Mouse (Mus musculus) left cerebral cortex, adult 2 months (tissue): ENCODE results near the gene Fap. TPM values are rescaled to one million over a fixed set of nuclear protein-coding genes. Genes with fewer than 3 reads are reported as not detected.

Experiments used
- DNase-seq, 2 experiments: peaks; one replicate each; pipeline ENCODE4 v3.0.0; 2021 to 2022; ENCODE audit warnings: low spot score in 2 of 2, mixed read lengths in 1 of 2; ENCODE audit errors: extremely low spot score in 1 of 2
- H3K27ac ChIP-seq: fragments of 200-600 bp; 2 replicates; pipeline ENCODE4 v1.8.1; 2022
- H3K4me3 ChIP-seq: fragments of 200-600 bp; 2 replicates; pipeline ENCODE4 v1.8.1; 2022
- CTCF ChIP-seq: fragments of 200-600 bp; IDR thresholded peaks from 2 replicates; pipeline ENCODE4 v1.8.1; 2022; ENCODE audit warnings: antibody characterized with exemption, mild to moderate bottlenecking, moderate library complexity
- intact Hi-C: fragments of 180-260 bp; cut with DNase I; formaldehyde crosslinking; loops from one replicate; pipeline ENCODE4 v1.15.1; 2025
- total RNA-seq, 2 experiments: library from RNA; stranded (reverse); gene quantifications; 2 replicates each; pipeline ENCODE4 v1.2.3; 2021

Fap gene
- total RNA-seq, 2 experiments from 2014 or later, result 4.0 to 4.2 TPM

DNA sequence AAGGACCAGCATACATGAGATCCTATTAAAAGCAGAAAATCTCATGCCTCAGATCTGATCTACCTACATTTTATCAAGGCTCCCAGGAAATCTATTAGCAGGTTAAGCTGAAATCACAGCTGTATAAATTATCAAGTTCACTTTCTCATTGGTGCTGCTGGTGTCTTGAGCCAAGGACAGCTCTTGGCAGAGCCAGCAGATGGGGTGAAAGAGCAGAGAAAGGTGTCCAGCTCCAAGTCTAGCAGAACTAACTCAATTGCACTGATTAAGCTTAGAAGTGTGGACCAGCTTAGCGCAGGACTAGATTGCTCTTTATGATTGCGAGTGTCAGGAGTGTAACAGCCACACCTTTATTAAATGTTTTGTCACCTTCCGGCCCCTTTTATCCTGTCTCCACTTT lies 89.0 kb downstream of the Fap start:
- intact Hi-C loops, result no loop called here
- no peak for DNase-seq

DNA sequence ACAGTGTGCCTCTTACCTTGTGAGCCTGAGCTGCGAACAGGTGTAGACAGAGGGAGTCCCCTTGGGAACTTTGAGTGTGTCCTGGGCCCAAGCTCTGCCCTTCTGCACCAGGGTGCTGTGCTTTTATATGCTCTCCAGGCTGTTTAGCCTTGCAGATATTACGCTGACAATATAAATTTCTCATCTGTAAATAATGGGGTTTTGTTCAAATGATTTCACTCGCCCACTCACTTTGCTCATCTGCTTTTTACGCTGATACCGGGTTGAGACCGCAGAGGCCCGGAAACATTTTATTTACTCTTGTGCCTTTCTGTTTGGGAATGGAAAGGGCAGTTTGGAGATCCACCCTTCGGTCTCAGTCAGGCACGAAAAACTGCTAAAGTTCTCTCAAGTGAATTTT lies 90.3 kb downstream of the Fap start, which contains the start of gene Gcg:
Gene Gcg (minus strand): TSS at position 101 of the 400 bp plus-strand sequence.
- no peak for TF ChIP-seq CTCF
- DNase-seq, result no peak
- Histone ChIP-seq H3K27ac (no peak within 1 kb of the TSS), H3K4me3 (no peak within 1 kb of the TSS)
- intact Hi-C loops, result no loop called here

More for the DNA sequence above, 89.0 kb downstream of the Fap start:
- no peak overlapping the region for H3K4me3 ChIP-seq
- H3K27ac ChIP-seq, result no peak overlapping the region
- TF ChIP-seq CTCF, result no peak; the same call in 1 of the 2 replicates

DNA sequence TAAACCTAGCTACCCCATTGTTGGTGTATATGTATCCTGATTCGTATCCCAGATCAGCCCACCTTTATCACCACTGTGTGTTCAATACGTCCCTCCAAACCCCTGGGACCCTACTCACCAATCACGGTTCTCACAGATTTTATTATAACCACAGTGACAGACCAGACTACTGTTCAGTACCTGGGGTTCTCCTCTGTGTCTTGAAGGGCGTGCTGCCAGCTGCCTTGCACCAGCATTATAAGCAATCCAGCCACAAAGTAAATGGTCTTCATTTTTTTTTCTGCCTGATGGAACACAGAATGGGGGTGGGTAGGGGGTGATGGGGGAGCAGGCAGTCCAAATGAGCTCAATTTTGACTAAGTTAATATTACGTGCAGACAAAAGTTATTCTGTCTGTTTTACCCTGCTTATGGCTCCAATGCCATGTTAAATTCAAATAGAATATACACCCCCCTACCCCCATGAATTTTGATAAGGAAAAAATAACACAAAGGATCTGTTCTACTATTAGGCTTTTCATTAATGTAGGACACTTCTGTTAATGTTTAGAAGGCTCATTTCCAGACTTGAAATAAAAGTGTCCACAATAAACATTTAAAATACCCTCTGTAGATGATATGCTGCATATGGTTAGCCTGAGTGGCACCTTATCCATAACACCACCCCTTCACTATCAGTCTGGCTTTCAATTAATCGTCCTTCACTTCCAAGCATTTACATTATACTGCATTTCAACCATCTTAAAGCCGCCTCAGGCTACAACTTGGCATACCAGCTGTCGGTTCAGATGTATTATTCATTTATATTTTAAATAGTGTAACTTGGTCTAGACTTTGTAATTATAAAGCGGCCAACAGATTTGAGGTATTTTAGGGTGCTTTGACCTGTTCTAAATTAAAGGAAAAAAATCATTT lies 93.3 kb downstream of the Fap start:
- Histone ChIP-seq H3K27ac (no peak overlapping the region), H3K4me3 (no peak overlapping the region)
- TF ChIP-seq CTCF, result no peak
- intact Hi-C loops, result no loop called here
- DNase-seq, result no peak

DNA sequence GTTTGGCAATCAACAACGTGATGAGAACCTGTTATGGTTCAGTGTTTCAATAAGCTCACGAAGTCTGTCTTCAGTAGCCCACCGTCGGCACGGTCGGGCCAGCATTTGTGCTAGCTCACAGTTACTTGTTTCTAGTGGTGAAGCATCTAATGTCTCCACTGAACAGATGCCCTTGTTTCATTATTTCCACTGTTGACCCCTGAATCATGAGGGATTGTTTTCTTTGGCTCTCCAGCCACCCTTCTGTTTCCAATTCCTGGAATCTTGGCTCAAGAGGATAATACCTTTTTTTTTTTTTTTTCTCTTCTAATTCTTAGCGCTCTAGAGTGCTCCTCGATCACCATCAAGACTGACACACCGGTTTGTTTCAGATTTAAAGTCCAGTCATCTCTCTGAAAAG lies 104.3 kb downstream of the Fap start:
- DNase-seq, result no peak
- TF ChIP-seq CTCF, result no peak
- H3K4me3 ChIP-seq, result no peak overlapping the region
- intact Hi-C loops, result no loop called here
- no peak overlapping the region for H3K27ac ChIP-seq

DNA sequence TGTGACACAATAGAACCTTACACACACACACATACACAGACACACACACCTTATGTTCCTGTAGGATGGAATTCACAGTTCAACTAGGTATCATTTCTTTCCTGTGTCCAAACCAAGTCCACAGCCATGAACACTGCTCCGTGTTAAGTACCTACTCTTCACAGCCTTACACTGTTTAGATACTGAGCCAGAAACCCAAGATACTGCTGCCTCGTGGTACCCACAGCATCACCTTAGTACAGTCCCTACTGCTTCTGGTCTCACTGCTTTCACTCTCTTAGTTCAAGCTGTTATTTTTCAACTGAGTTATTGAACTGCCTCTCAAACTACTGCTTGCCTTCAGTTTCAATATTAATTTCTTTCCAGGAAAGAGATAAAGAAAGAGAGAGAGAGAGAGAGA lies 110.6 kb downstream of the Fap start:
- intact Hi-C loops, result no loop called here
- TF ChIP-seq CTCF, result no peak
- Histone ChIP-seq H3K4me3 (no peak overlapping the region), H3K27ac (no peak overlapping the region)
- no peak for DNase-seq

DNA sequence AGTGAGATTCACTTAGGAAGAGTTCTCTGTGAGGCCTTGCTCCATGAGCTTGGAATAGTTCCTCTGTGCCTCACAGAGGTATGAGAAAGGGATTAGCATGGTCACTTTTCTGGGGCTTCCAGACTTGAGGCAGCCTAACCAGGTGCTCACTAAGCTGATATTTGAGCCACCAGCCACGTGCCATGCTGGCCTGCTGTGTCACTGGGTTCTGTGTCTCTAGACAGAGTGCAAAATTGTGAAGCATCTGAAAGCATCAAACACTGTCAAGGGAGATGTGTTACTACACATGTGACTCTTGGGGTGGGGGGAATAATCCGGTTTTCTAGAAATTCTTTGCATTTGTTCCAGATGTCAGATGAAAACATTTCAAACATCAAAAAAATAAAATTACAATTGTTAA lies 111.7 kb downstream of the Fap start:
- DNase-seq, result no peak

DNA sequence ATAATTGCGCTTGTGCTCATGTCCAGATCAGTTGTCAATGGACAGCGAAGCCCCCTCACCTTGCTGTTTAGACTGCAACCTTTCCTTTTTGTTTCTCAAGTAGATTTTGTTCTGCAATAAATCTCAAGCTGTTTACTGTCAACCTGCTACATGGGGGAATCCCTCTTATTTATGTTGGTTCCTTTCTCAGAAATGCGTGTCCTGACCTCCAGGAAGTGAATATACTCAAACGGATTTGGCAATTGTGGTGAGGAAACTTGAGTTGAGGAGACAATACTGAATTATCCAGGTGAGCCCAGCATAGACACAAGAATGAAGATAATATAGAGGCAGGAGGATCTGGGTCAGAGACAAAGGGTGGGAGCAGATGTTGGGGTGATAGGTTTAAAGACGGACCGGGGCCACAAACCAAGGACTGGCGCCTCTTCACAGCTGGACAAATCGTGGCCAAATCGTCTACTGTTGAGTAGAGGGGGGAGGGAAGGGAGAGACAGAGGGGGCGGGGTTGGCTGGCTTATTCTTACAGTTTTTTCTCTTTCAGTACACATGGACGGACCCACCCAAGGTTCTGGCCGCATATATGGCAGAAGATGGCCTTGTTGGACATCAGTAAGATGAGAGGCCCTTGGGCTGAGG lies 112.9 kb downstream of the Fap start:
- H3K4me3 ChIP-seq, result no peak overlapping the region
- peak overlapping the region; percentile 68; the same call in 1 of the 2 replicates for H3K27ac ChIP-seq
- no peak for TF ChIP-seq CTCF
- DNase-seq, result no peak
- intact Hi-C loops, result loop anchor here (2.0 kb wide), 1 partner anchor 474 kb away; no protein-coding TSS in a partner anchor

More for the DNA sequence above, 111.7 kb downstream of the Fap start:
- Histone ChIP-seq H3K4me3 (no peak overlapping the region), H3K27ac (no peak overlapping the region)
- no peak for TF ChIP-seq CTCF
- intact Hi-C loops, result no loop called here

DNA sequence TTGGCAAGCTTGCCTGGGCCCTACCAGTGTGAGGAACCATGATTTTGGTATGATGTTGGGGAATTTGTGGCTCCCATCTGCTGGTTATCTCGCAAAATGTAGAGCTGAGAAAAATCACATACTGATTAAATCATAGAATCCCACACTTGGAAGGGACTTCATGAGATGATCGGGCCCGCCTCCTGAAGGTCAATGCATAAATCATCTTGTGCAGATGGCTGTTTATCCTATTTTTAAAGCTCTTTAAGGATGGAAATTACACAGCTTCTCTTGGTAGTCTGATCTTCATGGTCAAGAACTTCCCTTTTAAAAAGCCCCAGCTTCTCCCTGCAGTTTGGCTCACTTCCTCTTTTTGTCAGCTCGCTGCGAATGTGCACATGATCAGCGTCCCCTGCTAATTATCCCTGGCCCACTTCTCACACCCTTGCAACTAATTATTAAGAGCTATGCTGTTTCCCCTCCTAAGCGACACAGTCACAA lies 113.6 kb downstream of the Fap start:
- DNase-seq, result no peak

DNA sequence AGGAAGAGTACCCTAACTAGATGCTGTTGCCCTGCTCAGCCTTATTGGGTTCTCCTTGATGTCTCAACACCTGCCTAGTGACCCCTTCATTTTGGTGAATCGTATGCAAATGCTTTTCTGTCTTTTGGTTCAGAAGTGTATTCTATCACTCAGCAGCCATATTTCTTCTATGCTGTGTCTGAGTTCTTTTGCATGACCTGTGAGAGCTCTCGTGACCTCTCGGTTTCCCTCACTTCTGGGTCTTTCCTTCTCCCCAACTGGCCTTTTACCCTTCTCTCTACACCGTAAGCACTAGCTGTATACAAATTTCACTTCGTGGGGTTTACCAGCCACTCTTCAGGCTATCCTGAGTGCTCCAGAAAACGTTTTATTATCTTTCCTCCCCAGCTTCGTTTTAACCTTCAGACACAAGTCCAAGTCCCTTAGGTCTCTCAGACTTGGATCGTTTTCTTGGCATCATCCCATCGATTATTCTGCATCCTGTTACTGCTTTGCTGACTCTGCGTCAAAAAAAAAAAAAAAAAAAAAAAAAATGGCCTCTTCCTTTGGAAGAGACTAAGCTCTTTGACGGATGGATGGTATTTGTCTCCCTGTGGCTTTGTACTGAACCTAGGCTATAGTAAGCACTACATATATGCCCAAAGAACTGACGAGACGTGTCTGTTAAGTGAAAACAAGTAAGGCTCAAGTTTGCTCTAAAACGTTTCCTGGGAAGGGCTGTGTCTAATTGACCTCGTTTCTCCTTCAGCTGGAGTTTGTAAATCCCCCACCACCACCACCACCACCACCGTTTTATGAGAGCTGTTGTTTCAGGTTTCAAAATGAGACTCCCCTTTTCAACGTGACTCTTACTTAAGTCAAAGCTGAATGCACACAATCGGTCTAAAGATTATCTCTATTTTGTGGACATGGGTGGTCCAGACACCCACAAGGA lies 114.4 kb downstream of the Fap start:
- intact Hi-C loops, result loop anchor here (2.0 to 5.0 kb wide), 7 partner anchors 113 to 805 kb away; no protein-coding TSS in a partner anchor

More for the DNA sequence above, 113.6 kb downstream of the Fap start:
- no peak overlapping the region for H3K4me3 ChIP-seq
- peak overlapping the region; percentile 68 for H3K27ac ChIP-seq
- no peak for TF ChIP-seq CTCF
- intact Hi-C loops, result loop anchor here (2.0 kb wide), 1 partner anchor 473 kb away; no protein-coding TSS in a partner anchor

DNA sequence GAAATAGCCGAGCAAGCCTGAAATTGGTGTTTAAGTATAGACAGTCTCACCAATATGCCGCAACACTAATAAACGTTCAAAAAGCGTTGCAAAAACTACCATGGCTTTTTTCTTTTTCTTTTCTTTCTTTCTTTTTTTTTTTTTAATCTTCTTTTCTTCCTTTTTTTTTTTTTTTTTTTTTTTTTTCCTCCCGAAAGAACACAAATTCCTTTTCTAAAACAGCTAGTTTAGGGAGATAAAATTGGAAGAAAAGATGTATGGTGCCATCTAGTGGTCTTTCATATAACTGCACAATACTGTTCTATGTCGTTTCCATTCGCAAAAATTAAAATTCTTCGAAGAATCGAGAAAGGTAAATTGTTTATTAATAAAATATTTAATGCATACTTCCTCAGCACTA lies 115.8 kb downstream of the Fap start:
- H3K4me3 ChIP-seq, result peak overlapping the region; percentile 36
- intact Hi-C loops, result loop anchor here (2.0 to 5.0 kb wide), 6 partner anchors 111 to 803 kb away; no protein-coding TSS in a partner anchor
- DNase-seq, result no peak
- peak overlapping the region; percentile 56 for H3K27ac ChIP-seq
- peak; percentile 79 for TF ChIP-seq CTCF

More for the DNA sequence above, 114.4 kb downstream of the Fap start:
- DNase-seq, result no peak
- no peak for TF ChIP-seq CTCF
- Histone ChIP-seq H3K4me3 (no peak overlapping the region), H3K27ac (peak overlapping the region; percentile 68)

DNA sequence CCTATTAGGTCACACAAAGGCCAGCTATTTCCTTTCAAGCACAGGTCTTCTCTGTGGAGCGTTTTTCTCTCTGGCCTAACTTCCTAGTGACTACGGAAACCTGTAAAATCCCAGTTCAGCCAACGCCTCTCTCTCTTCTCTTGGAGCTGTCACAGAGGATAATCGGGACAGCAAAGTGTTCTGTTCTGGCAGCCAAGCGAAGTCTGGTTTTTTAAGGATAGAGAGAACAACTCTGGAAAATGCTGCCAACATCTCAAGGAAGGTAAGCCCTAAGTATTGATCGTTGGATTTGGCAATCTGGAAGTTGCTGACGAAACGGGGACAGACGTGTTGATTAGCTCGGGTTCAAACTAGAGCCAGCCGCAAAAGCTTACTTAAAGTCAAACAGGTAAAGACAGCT lies 118.9 kb downstream of the Fap start:
- Histone ChIP-seq H3K4me3 (no peak overlapping the region), H3K27ac (peak overlapping the region; percentile 80)
- TF ChIP-seq CTCF, result no peak
- intact Hi-C loops, result loop anchor here (5.0 kb wide), 4 partner anchors 153 to 643 kb away; partner anchors contain the start of gene Slc4a10
- DNase-seq, result no peak
